Mouse (Mus musculus) thymus, postnatal 10 days (tissue): Measurements from ENCODE around the gene Uhrf1bp1.
"Not testable (repeated sequence)": the region's sequence is repeated elsewhere in the genome, so short reads cannot be mapped to it uniquely, and the experiment has no call there.

ENCODE experiments used
- DNase-seq, 2 experiments: peaks; one replicate each; pipeline ENCODE4 v3.0.0; 2021; ENCODE audit warnings: low spot score in 2 of 2

The Uhrf1bp1 gene

GRCm38 (mm10) chr17:27856265-27856797 lies at the start of gene Uhrf1bp1:
TSS of gene Uhrf1bp1 (plus strand) at chr17:27856441.
- peak; percentile 49 to 75 for DNase-seq

- no peak for DNase-seq
These were observed 48.6 kb upstream of the Uhrf1bp1 start for GRCm38 (mm10) chr17:27807542-27808078.

- no peak for DNase-seq
These were observed 45.5 kb upstream of the Uhrf1bp1 start for GRCm38 (mm10) chr17:27810569-27811331.

- DNase-seq, result no peak
These were observed 44.3 kb upstream of the Uhrf1bp1 start for GRCm38 (mm10) chr17:27811980-27812379.

GRCm38 (mm10) chr17:27814606-27815005 lies 41.6 kb upstream of the Uhrf1bp1 start:
- no peak for DNase-seq

GRCm38 (mm10) chr17:27819011-27819410 lies 37.2 kb upstream of the Uhrf1bp1 start:
- DNase-seq, result no peak

- peak in 1 of 2 experiments; percentile 15 for DNase-seq
These were observed 36.7 kb upstream of the Uhrf1bp1 start for GRCm38 (mm10) chr17:27819521-27819970.

- peak; percentile 52 to 57 for DNase-seq
These were observed 36.2 kb upstream of the Uhrf1bp1 start for GRCm38 (mm10) chr17:27819971-27820567.

- DNase-seq, result peak; percentile 98 to 99
These were observed 35.5 kb upstream of the Uhrf1bp1 start, which contains the start of gene D17Wsu92e for GRCm38 (mm10) chr17:27820568-27821406. TSS of gene D17Wsu92e (minus strand) at chr17:27820648.

GRCm38 (mm10) chr17:27821407-27822338 lies 34.6 kb upstream of the Uhrf1bp1 start:
- peak in 1 of 2 experiments; percentile 20 for DNase-seq

GRCm38 (mm10) chr17:27823142-27823905 lies 32.9 kb upstream of the Uhrf1bp1 start:
- DNase-seq, result no peak

GRCm38 (mm10) chr17:27824941-27825340 lies 31.3 kb upstream of the Uhrf1bp1 start:
- DNase-seq, result no peak

- no peak for DNase-seq
These were observed 30.7 kb upstream of the Uhrf1bp1 start for GRCm38 (mm10) chr17:27825539-27825938.

GRCm38 (mm10) chr17:27825984-27826905 lies 30.0 kb upstream of the Uhrf1bp1 start:
- DNase-seq, result peak; percentile 74 to 76

- no peak for DNase-seq
These were observed 29.3 kb upstream of the Uhrf1bp1 start for GRCm38 (mm10) chr17:27826908-27827383.

- DNase-seq, result no peak
These were observed 28.7 kb upstream of the Uhrf1bp1 start for GRCm38 (mm10) chr17:27827511-27827910.

- DNase-seq, result peak in 1 of 2 experiments; percentile 20
These were observed 25.8 kb upstream of the Uhrf1bp1 start for GRCm38 (mm10) chr17:27830411-27830810.

GRCm38 (mm10) chr17:27837850-27838249 lies 18.4 kb upstream of the Uhrf1bp1 start, which contains the start of gene Snrpc:
TSS of gene Snrpc (plus strand) at chr17:27838150.
- DNase-seq, result not testable (repeated sequence)
